Mouse (Mus musculus): ENCODE measurements around the gene Tbx6.

Tbx6 gene

DNA sequence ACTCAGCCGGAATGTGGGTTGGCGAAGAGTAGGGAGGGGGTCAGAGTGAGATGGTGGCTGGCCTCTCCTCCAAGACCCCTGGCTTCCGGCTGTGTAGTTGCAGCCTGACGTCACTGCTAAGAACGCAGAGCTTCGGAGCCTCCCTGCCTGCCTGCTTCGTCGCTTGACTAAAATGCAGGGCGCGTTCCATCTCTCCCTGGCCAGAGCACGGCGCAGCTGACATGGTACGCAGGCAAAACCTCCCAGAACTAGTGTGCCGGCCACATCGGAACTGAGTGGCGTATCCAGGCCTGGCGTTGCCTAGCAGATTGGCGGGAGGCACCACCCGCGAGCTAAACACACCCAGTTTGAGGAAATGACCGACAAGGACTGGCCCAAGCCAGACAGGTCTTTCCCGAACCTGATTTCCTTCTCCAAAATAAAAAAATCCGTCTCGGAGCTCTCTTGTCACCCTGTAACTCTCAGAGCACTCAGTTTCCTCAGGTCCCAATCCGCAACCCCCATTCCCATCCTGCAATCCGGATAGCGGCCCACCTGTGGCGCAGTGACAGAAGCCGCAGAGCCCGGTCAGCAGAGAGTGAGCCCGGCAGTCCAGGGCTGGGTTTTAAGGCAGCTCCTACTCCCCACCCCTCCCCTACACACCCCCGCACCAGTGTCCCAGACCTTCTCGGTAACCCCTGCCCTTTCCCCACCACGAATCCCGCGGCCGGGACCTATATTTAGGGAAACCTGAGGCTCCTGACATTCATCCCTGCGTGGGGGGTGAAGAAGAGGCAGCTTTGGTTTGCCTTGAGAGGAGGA lies 18.4 kb downstream of the Tbx6 start:
- H3K4me1 ChIP-seq (replicated peaks; ENCODE audit: low read depth, low read length), result peaks cover 54% of the 10 kb centered on the region
- no peaks in the 10 kb centered on the region for H3K9me3 ChIP-seq (ENCODE audit: low read length)
- H3K36me3 ChIP-seq (ENCODE audit: insufficient read depth, low read length), result peaks cover 68% of the 10 kb centered on the region
- H3K27me3 ChIP-seq (ENCODE audit: insufficient read depth, low read length), result no peaks in the 10 kb centered on the region
- peak overlapping the region; percentile 87 for H3K4me3 ChIP-seq (replicated peaks; ENCODE audit: low read length)
- TF ChIP-seq CTCF (conservative IDR thresholded peaks at IDR 0.05; ENCODE audit: low read length) (no peak), NANOG (IDR thresholded peaks at IDR 0.05; ENCODE audit: borderline replicate concordance, low read length) (no peak), POU5F1 (IDR thresholded peaks at IDR 0.05; ENCODE audit: borderline replicate concordance, low read length) (no peak)

DNA sequence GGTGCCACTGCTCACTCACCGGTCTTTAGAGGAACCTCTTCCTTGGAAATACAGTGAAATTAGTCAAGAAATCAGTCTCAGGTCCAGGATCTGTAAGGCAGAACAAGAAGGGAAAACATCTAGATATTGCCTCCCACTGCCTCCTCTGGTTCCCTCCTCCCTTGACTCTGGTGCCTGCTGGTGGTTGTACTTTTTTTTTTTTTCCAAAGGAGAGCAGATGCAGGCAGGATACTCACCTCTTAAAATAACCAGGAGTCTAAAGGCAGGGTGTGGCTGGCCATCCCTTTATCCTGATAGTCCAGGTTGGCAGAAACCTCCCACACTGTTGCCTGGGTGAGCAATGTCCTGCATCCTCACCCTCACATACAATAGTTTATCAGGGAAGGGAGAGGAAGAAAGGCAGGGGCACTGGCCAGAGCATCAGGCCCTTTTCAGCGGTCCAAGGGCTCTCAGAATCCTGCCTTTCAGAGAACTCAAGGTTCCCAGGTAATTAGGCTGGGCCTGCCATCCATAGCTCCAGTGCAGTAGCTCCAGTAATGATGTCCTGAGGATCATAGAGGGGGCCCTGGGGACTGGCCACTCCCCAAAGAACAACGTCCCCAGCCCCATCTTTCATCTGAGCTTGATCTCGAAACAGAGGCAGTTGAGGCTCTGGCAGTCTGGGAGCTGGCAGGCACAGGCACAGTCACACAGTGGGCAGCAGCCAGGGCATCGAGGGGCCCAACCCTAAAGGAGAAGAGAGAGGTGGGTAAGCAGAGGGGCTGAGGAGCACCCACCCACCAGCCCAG lies 19.2 kb downstream of the Tbx6 start:
- TF ChIP-seq NANOG (IDR thresholded peaks at IDR 0.05; ENCODE audit: borderline replicate concordance, low read length) (no peak), POU5F1 (IDR thresholded peaks at IDR 0.05; ENCODE audit: borderline replicate concordance, low read length) (no peak), CTCF (conservative IDR thresholded peaks at IDR 0.05; ENCODE audit: low read length) (no peak)
- Histone ChIP-seq H3K36me3 (ENCODE audit: insufficient read depth, low read length) (peaks cover 66% of the 10 kb centered on the region), H3K4me3 (replicated peaks; ENCODE audit: low read length) (peak overlapping the region; percentile 87)

DNA sequence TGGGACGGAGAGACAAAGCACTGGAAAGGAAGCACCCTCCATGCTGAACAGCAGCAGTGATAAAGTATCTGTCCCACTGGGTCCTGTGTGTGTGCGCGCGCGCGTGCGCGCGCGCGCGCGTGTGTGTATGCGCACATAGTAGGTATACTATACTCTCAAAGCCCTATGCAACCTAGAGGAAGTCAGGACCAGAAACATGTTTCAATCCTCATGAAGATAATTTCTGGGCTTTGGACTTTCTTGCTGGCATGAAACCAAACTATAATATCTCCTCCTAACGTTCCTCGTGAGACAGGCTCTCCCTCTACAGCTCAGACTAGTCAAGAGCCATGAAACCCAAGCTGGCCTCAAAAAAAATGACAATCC lies 19.8 kb downstream of the Tbx6 start:
- TF ChIP-seq NANOG (IDR thresholded peaks at IDR 0.05; ENCODE audit: borderline replicate concordance, low read length) (no peak), POU5F1 (IDR thresholded peaks at IDR 0.05; ENCODE audit: borderline replicate concordance, low read length) (no peak), CTCF (conservative IDR thresholded peaks at IDR 0.05; ENCODE audit: low read length) (no peak)
- Histone ChIP-seq H3K36me3 (ENCODE audit: insufficient read depth, low read length) (peaks cover 64% of the 10 kb centered on the region), H3K4me3 (replicated peaks; ENCODE audit: low read length) (peak overlapping the region; percentile 87), H3K9me3 (ENCODE audit: low read length) (no peaks in the 10 kb centered on the region), H3K27me3 (ENCODE audit: insufficient read depth, low read length) (no peaks in the 10 kb centered on the region), H3K4me1 (replicated peaks; ENCODE audit: low read depth, low read length) (peaks cover 42% of the 10 kb centered on the region)

More for the DNA sequence above, 19.2 kb downstream of the Tbx6 start:
- no peaks in the 10 kb centered on the region for H3K9me3 ChIP-seq (ENCODE audit: low read length)
- no peaks in the 10 kb centered on the region for H3K27me3 ChIP-seq (ENCODE audit: insufficient read depth, low read length)
- peaks cover 47% of the 10 kb centered on the region for H3K4me1 ChIP-seq (replicated peaks; ENCODE audit: low read depth, low read length)

DNA sequence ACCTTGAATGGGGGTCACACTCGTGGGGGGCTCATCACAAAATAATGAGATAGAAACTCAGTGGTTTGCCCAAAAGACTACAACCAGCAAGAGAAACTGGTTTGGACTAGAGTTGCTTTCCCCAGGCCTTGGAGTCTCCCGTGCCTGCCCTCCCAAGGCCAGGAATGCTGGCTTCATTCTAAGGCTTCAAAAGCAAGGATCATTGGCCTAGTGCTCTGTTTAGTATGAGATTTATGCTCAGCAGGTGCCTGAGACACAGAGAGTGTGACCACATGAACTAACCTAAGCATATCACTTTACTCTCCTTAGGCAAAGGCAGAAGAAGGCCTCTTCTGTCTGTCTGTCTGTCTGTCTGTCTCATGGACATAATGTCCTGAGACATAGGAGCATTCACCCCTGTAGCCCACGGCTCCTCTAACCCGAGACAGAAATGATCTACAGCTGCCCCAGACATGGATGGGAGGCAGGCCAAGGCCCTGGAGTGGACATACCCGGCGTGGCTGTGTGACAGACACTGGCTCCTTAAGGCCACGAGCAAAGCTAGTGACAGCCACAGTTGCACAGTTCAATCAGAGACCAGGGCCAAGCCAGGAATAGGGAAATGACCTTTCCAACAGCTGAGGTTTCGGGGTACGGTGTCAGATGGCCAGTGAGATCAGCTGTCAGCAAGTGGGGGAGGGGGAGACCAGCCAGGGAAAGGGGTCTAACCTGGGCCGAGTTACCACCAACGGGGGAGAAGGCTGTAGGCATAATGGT lies 21.0 kb downstream of the Tbx6 start:
- no peak for TF ChIP-seq CTCF (conservative IDR thresholded peaks at IDR 0.05; ENCODE audit: low read length)
- Histone ChIP-seq H3K4me3 (replicated peaks; ENCODE audit: low read length) (no peak overlapping the region), H3K27me3 (ENCODE audit: insufficient read depth, low read length) (no peaks in the 10 kb centered on the region)

DNA sequence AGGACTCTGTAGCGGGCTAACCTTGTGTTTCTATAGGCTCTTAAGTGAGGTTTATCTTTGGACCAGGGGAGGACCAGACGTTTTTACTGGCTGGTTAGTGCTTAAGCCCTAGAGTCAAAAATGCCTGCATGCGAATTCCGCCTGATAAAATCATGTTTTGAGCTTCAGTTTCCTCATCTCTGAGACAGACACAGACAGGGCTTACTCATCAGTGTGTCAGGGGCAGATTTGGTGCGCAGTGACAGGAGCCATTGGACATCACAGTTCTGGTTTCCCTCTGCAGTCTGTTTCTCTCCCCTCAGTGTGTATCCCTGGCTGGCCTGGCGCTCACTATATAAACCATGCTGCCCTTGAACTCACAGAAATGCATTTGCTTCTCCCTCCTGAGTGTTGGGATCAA lies 21.9 kb downstream of the Tbx6 start:
- Histone ChIP-seq H3K36me3 (ENCODE audit: insufficient read depth, low read length) (peaks cover 60% of the 10 kb centered on the region), H3K27me3 (ENCODE audit: insufficient read depth, low read length) (no peaks in the 10 kb centered on the region), H3K4me1 (replicated peaks; ENCODE audit: low read depth, low read length) (peaks cover 38% of the 10 kb centered on the region), H3K4me3 (replicated peaks; ENCODE audit: low read length) (no peak overlapping the region), H3K9me3 (ENCODE audit: low read length) (no peaks in the 10 kb centered on the region)
- TF ChIP-seq CTCF (conservative IDR thresholded peaks at IDR 0.05; ENCODE audit: low read length), result no peak
- no peak for TF ChIP-seq NANOG (IDR thresholded peaks at IDR 0.05; ENCODE audit: borderline replicate concordance, low read length)
- TF ChIP-seq POU5F1 (IDR thresholded peaks at IDR 0.05; ENCODE audit: borderline replicate concordance, low read length), result no peak

More for the DNA sequence above, 21.0 kb downstream of the Tbx6 start:
- Histone ChIP-seq H3K4me1 (replicated peaks; ENCODE audit: low read depth, low read length) (peaks cover 32% of the 10 kb centered on the region), H3K9me3 (ENCODE audit: low read length) (no peaks in the 10 kb centered on the region), H3K36me3 (ENCODE audit: insufficient read depth, low read length) (peaks cover 64% of the 10 kb centered on the region)

DNA sequence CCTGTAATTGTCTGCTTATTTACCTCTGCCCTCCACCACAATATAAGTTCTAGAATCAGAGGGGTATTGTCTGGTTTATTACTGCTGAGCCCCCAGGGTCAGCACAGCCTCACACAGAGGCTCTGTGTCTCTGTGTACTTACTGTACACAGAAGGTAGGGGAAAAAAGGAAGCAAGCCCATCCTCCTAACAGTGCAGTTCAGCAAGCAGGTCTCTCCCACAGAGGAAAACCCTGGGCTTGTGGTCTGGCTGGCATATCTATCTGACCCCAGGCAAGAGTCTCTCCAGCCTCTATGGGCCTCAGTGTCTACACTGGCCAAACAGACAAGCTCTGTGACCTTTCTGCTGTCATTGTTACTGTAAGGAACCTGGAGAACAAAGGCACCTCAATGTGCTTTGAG lies 22.5 kb downstream of the Tbx6 start:
- no peaks in the 10 kb centered on the region for H3K9me3 ChIP-seq (ENCODE audit: low read length)
- no peak for TF ChIP-seq POU5F1 (IDR thresholded peaks at IDR 0.05; ENCODE audit: borderline replicate concordance, low read length)
- no peak for TF ChIP-seq CTCF (conservative IDR thresholded peaks at IDR 0.05; ENCODE audit: low read length)
- TF ChIP-seq NANOG (IDR thresholded peaks at IDR 0.05; ENCODE audit: borderline replicate concordance, low read length), result no peak
- no peaks in the 10 kb centered on the region for H3K27me3 ChIP-seq (ENCODE audit: insufficient read depth, low read length)
- H3K4me3 ChIP-seq (replicated peaks; ENCODE audit: low read length), result no peak overlapping the region
- H3K4me1 ChIP-seq (replicated peaks; ENCODE audit: low read depth, low read length), result peaks cover 44% of the 10 kb centered on the region
- H3K36me3 ChIP-seq (ENCODE audit: insufficient read depth, low read length), result peaks cover 56% of the 10 kb centered on the region

DNA sequence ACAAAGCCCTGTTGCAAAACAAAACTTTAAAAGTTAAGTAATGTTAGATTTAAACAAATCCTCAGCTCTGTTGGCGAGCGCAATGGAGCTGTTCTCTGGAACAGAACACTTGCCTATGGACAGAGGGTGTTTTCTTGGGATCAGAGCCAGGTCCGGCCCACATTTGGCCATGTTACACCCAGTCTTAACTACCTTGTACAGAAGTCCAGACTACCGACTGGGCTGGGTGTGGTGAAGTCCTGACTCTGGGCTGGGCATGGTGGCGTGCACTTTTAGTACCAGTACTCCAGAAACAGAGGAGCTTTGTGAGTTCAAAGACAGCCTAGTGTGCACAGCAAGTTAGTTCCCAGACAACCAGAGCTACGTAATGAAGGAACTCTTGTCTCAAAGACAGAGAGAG lies 25.7 kb downstream of the Tbx6 start:
- Histone ChIP-seq H3K9me3 (ENCODE audit: low read length) (no peaks in the 10 kb centered on the region), H3K36me3 (ENCODE audit: insufficient read depth, low read length) (peaks cover 54% of the 10 kb centered on the region), H3K27me3 (ENCODE audit: insufficient read depth, low read length) (no peaks in the 10 kb centered on the region), H3K4me3 (replicated peaks; ENCODE audit: low read length) (no peak overlapping the region), H3K4me1 (replicated peaks; ENCODE audit: low read depth, low read length) (peaks cover 41% of the 10 kb centered on the region)
- TF ChIP-seq NANOG (IDR thresholded peaks at IDR 0.05; ENCODE audit: borderline replicate concordance, low read length), result no peak
- TF ChIP-seq CTCF (conservative IDR thresholded peaks at IDR 0.05; ENCODE audit: low read length), result no peak
- no peak for TF ChIP-seq POU5F1 (IDR thresholded peaks at IDR 0.05; ENCODE audit: borderline replicate concordance, low read length)

DNA sequence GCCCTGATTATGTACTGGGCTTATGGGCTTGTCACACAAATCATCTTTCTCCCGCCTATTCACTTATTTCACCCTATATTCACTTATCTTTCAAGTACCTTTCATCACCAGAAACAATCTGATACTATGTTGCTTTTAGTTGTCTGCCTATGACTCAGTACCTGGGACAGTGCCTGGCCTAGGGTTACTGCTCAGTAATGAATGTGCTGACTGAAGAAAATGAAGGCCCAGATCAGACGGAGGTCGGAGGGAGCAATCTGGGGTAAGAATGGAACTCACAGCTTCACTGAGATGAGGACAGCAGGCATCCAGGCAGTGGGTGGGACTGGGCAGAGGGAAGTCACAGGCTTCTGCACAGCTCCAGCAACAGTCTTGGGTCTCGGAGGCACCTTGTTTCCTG lies 26.1 kb downstream of the Tbx6 start:
- Histone ChIP-seq H3K36me3 (ENCODE audit: insufficient read depth, low read length) (peaks cover 50% of the 10 kb centered on the region), H3K27me3 (ENCODE audit: insufficient read depth, low read length) (no peaks in the 10 kb centered on the region), H3K4me3 (replicated peaks; ENCODE audit: low read length) (peak overlapping the region; percentile 89; the same call in 1 of the 2 replicates), H3K4me1 (replicated peaks; ENCODE audit: low read depth, low read length) (peaks cover 38% of the 10 kb centered on the region), H3K9me3 (ENCODE audit: low read length) (no peaks in the 10 kb centered on the region)
- TF ChIP-seq CTCF (conservative IDR thresholded peaks at IDR 0.05; ENCODE audit: low read length) (no peak), POU5F1 (IDR thresholded peaks at IDR 0.05; ENCODE audit: borderline replicate concordance, low read length) (no peak), NANOG (IDR thresholded peaks at IDR 0.05; ENCODE audit: borderline replicate concordance, low read length) (no peak)

Data from E14TG2a.4 (cell line).